Mouse (Mus musculus) heart, adult 2 months (tissue): Measurements from ENCODE around the gene Plppr3. TPM values are rescaled to one million over a fixed set of nuclear protein-coding genes. Genes with fewer than 3 reads are reported as not detected.

Experiments
- DNase-seq, 2 experiments: peaks; one replicate each; pipeline ENCODE4 v3.0.0; 2021
- H3K27ac ChIP-seq: fragments of 200-600 bp; 2 replicates; pipeline ENCODE4 v1.8.1; 2022
- H3K27me3 ChIP-seq: fragments of 200-500 bp; 2 replicates; pipeline ENCODE4 v1.6.1; 2012; ENCODE audit warnings: mild to moderate bottlenecking, low read length, inconsistent platforms, mixed read lengths; ENCODE audit not compliant: control insufficient read depth, insufficient read depth
- H3K36me3 ChIP-seq: fragments of 200-500 bp; 2 replicates; pipeline ENCODE4 v1.6.1; 2012; ENCODE audit warnings: low read length, inconsistent platforms; ENCODE audit not compliant: control insufficient read depth, insufficient read depth
- H3K4me1 ChIP-seq: fragments of 200-500 bp; 2 replicates; pipeline ENCODE4 v1.6.1; 2011; ENCODE audit warnings: low read length; ENCODE audit not compliant: control insufficient read depth, insufficient read depth
- H3K4me3 ChIP-seq: fragments of 200-600 bp; 2 replicates; pipeline ENCODE4 v1.8.1; 2022
- H3K79me2 ChIP-seq: fragments of 200-500 bp; replicated peaks from 2 replicates; pipeline ENCODE4 v1.6.1; 2012; ENCODE audit warnings: mild to moderate bottlenecking, inconsistent platforms, low read length, moderate library complexity, mixed read lengths; ENCODE audit not compliant: control insufficient read depth, insufficient read depth
- H3K9ac ChIP-seq: fragments of 200-500 bp; 2 replicates; pipeline ENCODE4 v1.6.1; 2012; ENCODE audit warnings: low read depth, mild to moderate bottlenecking, control low read depth, inconsistent platforms, low read length, mixed read lengths
- CTCF ChIP-seq: fragments of 200-600 bp; IDR thresholded peaks from 2 replicates; pipeline ENCODE4 v1.8.1; 2022; ENCODE audit warnings: antibody characterized with exemption, mild to moderate bottlenecking, moderate library complexity
- EP300 ChIP-seq: fragments of 200-500 bp; IDR thresholded peaks from 2 replicates; pipeline ENCODE4 v1.6.1; 2011; ENCODE audit warnings: low read depth, low read length, control low read depth; ENCODE audit not compliant: insufficient read depth
- POLR2A ChIP-seq: fragments of 200-500 bp; IDR thresholded peaks from 2 replicates; pipeline ENCODE4 v1.6.1; 2011; ENCODE audit warnings: mild to moderate bottlenecking, low read depth, low read length, control low read depth; ENCODE audit not compliant: insufficient read depth
- WGBS: fragments of 180-500 bp; shearing (Covaris S2); methylation state at CpG from one replicate; pipeline ENCODE4 v1.1.7; 2018; 5-methylcytosine and 5-hydroxymethylcytosine counted together
- intact Hi-C: fragments of 180-260 bp; cut with DNase I; formaldehyde crosslinking; loops from one replicate; pipeline ENCODE4 v1.15.1; 2025
- polyA plus RNA-seq: library from polyadenylated mRNA; depleted of rRNA; stranded (reverse); fragments of >200 nt; gene quantifications from 2 replicates; pipeline ENCODE4 v1.2.3, GENCODE M21; 2012
- total RNA-seq, 2 experiments: library from RNA; stranded (reverse); gene quantifications; 2 replicates each; pipeline ENCODE4 v1.2.3; 2021

Plppr3 gene
- total and polyA plus RNA-seq, 3 experiments, result 0.20 to 0.80 (median 0.31) TPM

GRCm38 (mm10) chr10:79831583-79831982, 42.9 kb downstream of the Plppr3 start:
- DNase-seq, result no peak
- WGBS, result 90% methylated on average over 3 of the region's 3 CpGs

DNA sequence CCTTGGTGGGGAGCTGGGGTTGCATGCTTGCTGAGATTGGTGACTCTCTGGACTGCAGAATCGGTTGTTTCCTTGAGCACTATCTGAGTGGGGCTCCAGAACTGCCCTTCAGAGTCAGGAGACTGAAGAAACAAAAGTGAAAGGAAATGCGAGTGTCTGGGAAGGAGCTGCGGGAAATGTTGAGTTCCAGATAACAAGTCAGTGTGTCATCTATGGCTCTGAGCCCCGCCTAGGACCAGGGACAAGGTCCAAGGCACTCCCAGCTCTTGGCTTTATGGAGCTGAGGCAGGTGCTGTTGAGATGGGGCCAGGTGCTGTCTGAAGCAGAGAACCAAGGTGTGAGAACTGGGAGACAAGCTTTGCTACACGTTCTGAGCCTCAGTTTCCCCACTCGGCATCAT, 50.0 kb downstream of the Plppr3 start:
- DNase-seq, result peak; percentile 26 to 38
- Histone ChIP-seq H3K4me1 (peaks cover 5% of the 10 kb centered on the region), H3K9ac (no peak overlapping the region), H3K27ac (peak overlapping the region; percentile 57; the same call in 1 of the 2 replicates), H3K4me3 (no peak overlapping the region), H3K36me3 (no peaks in the 10 kb centered on the region), H3K27me3 (no peaks in the 10 kb centered on the region), H3K79me2 (no peaks in the 10 kb centered on the region)
- no peak for TF ChIP-seq POLR2A
- no peak for TF ChIP-seq EP300
- TF ChIP-seq CTCF, result no peak
- WGBS, result 31% methylated on average over 6 of the region's 6 CpGs
- intact Hi-C loops, result no loop called here

More at GRCm38 (mm10) chr10:79831583-79831982, 42.9 kb downstream of the Plppr3 start:
- Histone ChIP-seq H3K27me3 (no peaks in the 10 kb centered on the region), H3K79me2 (no peaks in the 10 kb centered on the region), H3K27ac (no peak overlapping the region), H3K36me3 (no peaks in the 10 kb centered on the region), H3K4me1 (no peaks in the 10 kb centered on the region; the same call in 1 of the 2 replicates), H3K9ac (no peak overlapping the region), H3K4me3 (no peak overlapping the region)
- TF ChIP-seq CTCF (no peak), EP300 (no peak), POLR2A (no peak)
- intact Hi-C loops, result loop anchor here (5.0 kb wide), 2 partner anchors 36 to 51 kb away; no protein-coding TSS in a partner anchor

GRCm38 (mm10) chr10:79823011-79823410, 51.4 kb downstream of the Plppr3 start:
- WGBS, result 75% methylated on average over 6 of the region's 6 CpGs

GRCm38 (mm10) chr10:79822372-79822771, 52.1 kb downstream of the Plppr3 start:
- Histone ChIP-seq H3K4me3 (no peak overlapping the region), H3K9ac (no peak overlapping the region; the same call in 1 of the 2 replicates), H3K27ac (no peak overlapping the region), H3K27me3 (no peaks in the 10 kb centered on the region), H3K4me1 (peaks cover 5% of the 10 kb centered on the region), H3K36me3 (no peaks in the 10 kb centered on the region), H3K79me2 (no peaks in the 10 kb centered on the region)
- DNase-seq, result no peak
- 52% methylated on average over 17 of the region's 17 CpGs for WGBS
- intact Hi-C loops, result no loop called here
- TF ChIP-seq CTCF (no peak), POLR2A (no peak)

More at GRCm38 (mm10) chr10:79823011-79823410, 51.4 kb downstream of the Plppr3 start:
- intact Hi-C loops, result no loop called here
- Histone ChIP-seq H3K36me3 (no peaks in the 10 kb centered on the region), H3K9ac (no peak overlapping the region), H3K27ac (no peak overlapping the region), H3K79me2 (no peaks in the 10 kb centered on the region), H3K4me1 (peaks cover 5% of the 10 kb centered on the region), H3K4me3 (no peak overlapping the region), H3K27me3 (no peaks in the 10 kb centered on the region)
- no peak for DNase-seq
- no peak for TF ChIP-seq CTCF
- no peak for TF ChIP-seq POLR2A
- TF ChIP-seq EP300, result no peak

- Histone ChIP-seq H3K36me3 (no peaks in the 10 kb centered on the region), H3K9ac (no peak overlapping the region), H3K4me1 (peaks cover 5% of the 10 kb centered on the region), H3K4me3 (no peak overlapping the region), H3K27me3 (no peaks in the 10 kb centered on the region), H3K79me2 (no peaks in the 10 kb centered on the region), H3K27ac (no peak overlapping the region)
- TF ChIP-seq EP300 (no peak), CTCF (no peak), POLR2A (no peak)
- intact Hi-C loops, result no loop called here
- WGBS, result 84% methylated on average over 12 of the region's 12 CpGs
- no peak for DNase-seq
These were observed 52.7 kb downstream of the Plppr3 start for GRCm38 (mm10) chr10:79821731-79822130.

DNA sequence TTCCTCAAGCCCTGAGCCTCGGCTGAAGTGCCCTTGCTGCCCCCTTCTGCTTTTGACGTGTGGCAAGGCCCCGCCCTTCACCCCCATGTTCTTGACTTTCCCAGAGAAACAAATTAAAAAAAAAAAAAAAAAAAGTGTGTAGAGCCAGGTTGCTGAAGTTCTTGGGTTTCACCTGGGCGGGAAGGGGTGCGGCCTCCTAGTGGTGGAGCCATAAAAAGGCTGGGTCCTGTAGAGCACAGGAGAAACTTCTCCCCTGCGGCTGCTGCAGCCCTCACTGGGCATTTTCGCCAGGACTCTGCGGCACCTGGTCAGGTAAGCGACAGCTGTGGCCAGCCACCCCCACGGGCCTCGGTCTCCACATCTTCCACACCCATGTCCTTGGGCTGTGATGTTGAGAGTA, 53.7 kb downstream of the Plppr3 start, which contains the start of gene Misp:
Gene Misp (plus strand): TSS at position 208 of the 400 bp plus-strand sequence.
- H3K4me3 ChIP-seq, result no peak within 1 kb of the TSS
- H3K36me3 ChIP-seq, result no peaks in the 10 kb centered on the region
- H3K4me1 ChIP-seq, result peaks cover 5% of the 10 kb centered on the region
- no peak within 1 kb of the TSS for H3K9ac ChIP-seq
- WGBS, result 81% methylated on average over 11 of the region's 11 CpGs
- intact Hi-C loops, result no loop called here
- no peaks in the 10 kb centered on the region for H3K27me3 ChIP-seq
- no peaks in the 10 kb centered on the region for H3K79me2 ChIP-seq
- DNase-seq, result no peak
- H3K27ac ChIP-seq, result no peak within 1 kb of the TSS
- no peak for TF ChIP-seq POLR2A
- 0 out of 2 replicates have a peak, but pooled peaks have one; percentile 11 for TF ChIP-seq CTCF
- TF ChIP-seq EP300, result no peak
